Mouse (Mus musculus) embryonic fibroblast, embryonic 13.5 days (primary cell): ENCODE results near the gene Tmem132a. TPM values are rescaled to one million over a fixed set of nuclear protein-coding genes. Genes with fewer than 3 reads are reported as not detected.

ENCODE experiments used
- H3K27ac ChIP-seq: 2 replicates; pipeline ENCODE4 v1.5.1; 2012; ENCODE audit warnings: low read length, control low read depth, inconsistent platforms; ENCODE audit not compliant: insufficient read depth
- H3K4me1 ChIP-seq: 2 replicates; pipeline ENCODE4 v1.6.1; 2011; ENCODE audit warnings: low read length; ENCODE audit not compliant: control insufficient read depth, insufficient read depth
- H3K4me3 ChIP-seq: 2 replicates; pipeline ENCODE4 v1.5.1; 2011; ENCODE audit warnings: mild to moderate bottlenecking, control low read depth, low read length; ENCODE audit not compliant: insufficient read depth
- CTCF ChIP-seq: IDR thresholded peaks from 2 replicates; pipeline ENCODE4 v1.5.1; 2011; ENCODE audit warnings: mild to moderate bottlenecking, control low read depth, low read length, moderate library complexity, borderline replicate concordance; ENCODE audit not compliant: insufficient read depth
- POLR2A ChIP-seq: IDR thresholded peaks from 2 replicates; pipeline ENCODE4 v1.6.1; 2011; ENCODE audit warnings: low read depth, mild to moderate bottlenecking, control low read depth, low read length, moderate library complexity
- polyA plus RNA-seq: library from polyadenylated mRNA; stranded (reverse); fragments of >200 nt; gene quantifications from 2 replicates; pipeline ENCODE4 v1.2.4, GENCODE M21; 2011; ENCODE audit warnings: low read depth; ENCODE audit not compliant: missing spikeins, insufficient read length

Gene Tmem132a
- polyA plus RNA-seq, 1 experiment = 37.5 TPM

- no peak for TF ChIP-seq POLR2A
- TF ChIP-seq CTCF = no peak
- H3K4me1 ChIP-seq = peaks cover 3% of the 10 kb centered on the region
- no peak overlapping the region for H3K27ac ChIP-seq
- peak overlapping the region; percentile 60; the same call in 1 of the 2 replicates for H3K4me3 ChIP-seq
Measured at GRCm38 (mm10) chr19:10880085-10880974, 10.6 kb upstream of the Tmem132a start.

- peaks cover 3% of the 10 kb centered on the region for H3K4me1 ChIP-seq
- H3K4me3 ChIP-seq = no peak overlapping the region
- H3K27ac ChIP-seq = no peak overlapping the region
- TF ChIP-seq POLR2A = no peak
- TF ChIP-seq CTCF = no peak
Measured at GRCm38 (mm10) chr19:10878201-10878837, 8.6 kb upstream of the Tmem132a start.

GRCm38 (mm10) chr19:10871328-10871961 is 1.7 kb upstream of the Tmem132a start:
- Histone ChIP-seq H3K4me3 (no peak overlapping the region), H3K4me1 (peaks cover 5% of the 10 kb centered on the region; the same call in 1 of the 2 replicates), H3K27ac (no peak overlapping the region)
- no peak for TF ChIP-seq POLR2A
- no peak for TF ChIP-seq CTCF

GRCm38 (mm10) chr19:10870676-10871075 is 936 bp upstream of the Tmem132a start:
- no peak overlapping the region for H3K27ac ChIP-seq
- no peak overlapping the region for H3K4me3 ChIP-seq
- no peak for TF ChIP-seq POLR2A
- no peak for TF ChIP-seq CTCF
- H3K4me1 ChIP-seq = peaks cover 5% of the 10 kb centered on the region; the same call in 1 of the 2 replicates

GRCm38 (mm10) chr19:10869241-10869885 is 377 bp downstream of the Tmem132a start:
- Histone ChIP-seq H3K27ac (no peak overlapping the region), H3K4me3 (peak overlapping the region; percentile 82), H3K4me1 (peaks cover 5% of the 10 kb centered on the region; the same call in 1 of the 2 replicates)
- peak; percentile 95 for TF ChIP-seq POLR2A
- no peak for TF ChIP-seq CTCF

GRCm38 (mm10) chr19:10868623-10869141 is 1.1 kb downstream of the Tmem132a start:
- H3K4me3 ChIP-seq = peak overlapping the region; percentile 82
- peaks cover 5% of the 10 kb centered on the region; the same call in 1 of the 2 replicates for H3K4me1 ChIP-seq
- TF ChIP-seq CTCF = no peak
- no peak for TF ChIP-seq POLR2A
- H3K27ac ChIP-seq = no peak overlapping the region

- no peak for TF ChIP-seq CTCF
- TF ChIP-seq POLR2A = no peak
- H3K4me3 ChIP-seq = peak overlapping the region; percentile 82
- H3K4me1 ChIP-seq = peaks cover 5% of the 10 kb centered on the region; the same call in 1 of the 2 replicates
- no peak overlapping the region for H3K27ac ChIP-seq
Measured at GRCm38 (mm10) chr19:10867946-10868622, 1.7 kb downstream of the Tmem132a start.

- H3K27ac ChIP-seq = no peak overlapping the region
- peaks cover 5% of the 10 kb centered on the region; the same call in 1 of the 2 replicates for H3K4me1 ChIP-seq
- no peak overlapping the region for H3K4me3 ChIP-seq
- no peak for TF ChIP-seq CTCF
- TF ChIP-seq POLR2A = no peak
Measured at GRCm38 (mm10) chr19:10866351-10866750, 3.4 kb downstream of the Tmem132a start.
